Mouse (Mus musculus) heart, adult 11 months (tissue): ENCODE measurements around the gene Rhox4b.
"Not testable (repeated sequence)": the region's sequence is repeated elsewhere in the genome, so short reads cannot be mapped to it uniquely, and the experiment has no call there.

Source experiments
- DNase-seq: peaks from one replicate; pipeline ENCODE4 v3.0.0; 2022

Gene Rhox4b

DNA sequence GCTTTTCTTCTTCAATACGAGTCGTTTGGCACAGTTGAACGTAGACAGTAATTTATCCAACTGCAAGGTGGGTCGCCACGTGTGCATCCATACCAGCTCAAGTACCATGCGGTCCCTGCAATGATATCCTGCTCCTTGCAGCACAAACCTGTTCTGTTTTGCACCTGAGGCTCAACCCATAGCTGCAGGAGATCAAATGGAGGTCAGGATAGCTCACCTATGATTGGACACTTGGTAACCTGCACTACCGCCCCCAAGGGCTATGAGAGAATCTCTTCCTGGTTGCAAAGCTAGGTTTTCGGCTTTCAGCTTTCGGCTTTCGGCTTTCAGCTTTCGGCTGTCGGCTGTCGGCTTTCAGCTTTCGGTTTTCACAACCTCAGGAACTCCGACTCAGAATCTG lies at the start of gene Rhox4b:
Gene Rhox4b (plus strand): TSS at position 301 of the 400 bp plus-strand sequence.
- not testable (repeated sequence) for DNase-seq

DNA sequence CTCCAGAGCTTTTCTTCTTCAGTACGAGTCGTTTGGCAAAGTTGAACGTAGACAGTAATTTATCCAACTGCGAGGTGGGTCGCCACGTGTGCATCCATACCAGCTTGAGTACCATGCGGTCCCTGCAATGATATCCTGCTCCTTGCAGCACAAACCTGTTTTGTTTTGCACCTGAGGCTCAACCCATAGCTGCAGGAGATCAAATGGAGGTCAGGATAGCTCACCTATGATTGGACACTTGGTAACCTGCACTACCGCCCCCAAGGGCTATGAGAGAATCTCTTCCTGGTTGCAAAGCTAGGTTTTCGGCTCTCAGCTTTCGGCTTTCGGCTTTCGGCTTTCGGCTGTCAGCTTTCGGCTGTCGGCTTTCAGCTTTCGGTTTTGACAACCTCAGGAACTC lies 41.7 kb upstream of the Rhox4b start, which contains the start of gene Rhox4a2:
Gene Rhox4a2 (plus strand): TSS at position 301 of the 400 bp plus-strand sequence.
- not testable (repeated sequence) for DNase-seq

DNA sequence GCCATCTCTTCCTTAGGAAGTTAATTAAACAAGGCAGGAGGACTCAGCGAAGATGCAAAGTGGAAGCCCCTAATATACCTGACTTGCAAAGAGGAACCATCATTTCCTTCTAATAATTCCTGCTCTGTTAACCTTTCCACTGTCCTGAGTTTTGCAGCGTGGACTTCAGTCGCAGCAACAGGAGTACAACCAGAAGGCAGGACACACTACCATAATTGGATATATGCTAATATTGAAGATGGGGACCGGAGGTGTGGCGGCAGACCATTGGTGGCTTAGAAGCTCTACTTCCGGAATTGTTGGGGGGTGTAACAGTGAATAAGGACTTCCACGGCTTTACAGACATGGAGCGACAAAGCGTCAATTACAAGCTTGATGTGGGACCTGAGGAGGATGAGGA lies 20.5 kb upstream of the Rhox4b start, which contains the start of gene Rhox2b:
Gene Rhox2b (plus strand): TSS at position 301 of the 400 bp plus-strand sequence.
- DNase-seq: not testable (repeated sequence)

DNA sequence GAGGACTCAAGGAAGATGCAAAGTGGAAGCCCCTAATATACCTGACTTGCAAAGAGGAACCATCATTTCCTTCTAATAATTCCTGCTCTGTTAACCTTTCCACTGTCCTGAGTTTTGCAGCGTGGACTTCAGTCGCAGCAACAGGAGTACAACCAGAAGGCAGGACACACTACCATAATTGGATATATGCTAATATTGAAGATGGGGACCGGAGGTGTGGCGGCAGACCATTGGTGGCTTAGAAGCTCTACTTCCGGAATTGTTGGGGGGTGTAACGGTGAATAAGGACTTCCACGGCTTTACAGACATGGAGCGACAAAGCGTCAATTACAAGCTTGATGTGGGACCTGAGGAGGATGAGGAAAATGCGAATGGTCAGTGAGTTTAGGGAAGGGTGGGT lies 21.1 kb downstream of the Rhox4b start, which contains the start of gene Rhox2c:
Gene Rhox2c (plus strand): TSS at position 301 of the 400 bp plus-strand sequence.
- not testable (repeated sequence) for DNase-seq

DNA sequence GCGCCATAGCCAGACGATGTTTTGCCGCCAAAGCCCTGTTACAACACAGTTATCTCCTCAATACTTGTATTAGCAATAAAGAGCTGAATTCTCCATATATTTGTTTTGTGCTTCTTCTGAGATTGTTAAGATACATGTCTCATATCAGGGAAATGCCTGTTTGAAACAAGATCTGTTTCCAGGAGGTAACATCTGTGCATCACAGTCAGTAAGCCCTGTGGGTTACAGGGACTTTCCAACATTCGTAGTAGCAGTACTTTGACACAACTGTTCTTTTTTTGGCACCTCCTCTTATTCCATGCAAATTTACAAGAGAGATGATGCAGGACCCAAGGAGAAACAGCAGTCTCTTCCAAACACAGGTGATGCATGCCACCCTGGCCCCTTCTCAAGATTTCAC lies 26.0 kb downstream of the Rhox4b start, which contains the start of gene Rhox3c:
Gene Rhox3c (plus strand): TSS at position 301 of the 400 bp plus-strand sequence.
- DNase-seq: not testable (repeated sequence)

DNA sequence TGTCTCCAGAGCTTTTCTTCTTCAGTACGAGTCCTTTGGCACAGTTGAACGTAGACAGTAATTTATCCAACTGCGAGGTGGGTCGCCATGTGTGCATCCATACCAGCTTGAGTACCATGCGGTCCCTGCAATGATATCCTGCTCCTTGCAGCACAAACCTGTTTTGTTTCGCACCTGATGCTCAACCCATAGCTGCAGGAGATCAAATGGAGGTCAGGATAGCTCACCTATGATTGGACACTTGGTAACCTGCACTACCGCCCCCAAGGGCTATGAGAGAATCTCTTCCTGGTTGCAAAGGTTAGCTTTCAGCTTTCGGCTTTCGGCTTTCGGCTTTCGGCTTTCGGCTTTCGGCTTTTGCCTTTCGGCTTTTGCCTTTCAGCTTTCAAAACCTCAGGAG lies 47.7 kb downstream of the Rhox4b start, which contains the start of gene Rhox4c:
Gene Rhox4c (plus strand): TSS at position 301 of the 400 bp plus-strand sequence.
- not testable (repeated sequence) for DNase-seq
